Mouse (Mus musculus): Measurements from ENCODE around the gene Ssc4d. TPM values are rescaled to one million over a fixed set of nuclear protein-coding genes. Genes with fewer than 3 reads are reported as not detected.

Ssc4d gene
- polyA plus RNA-seq, 1 experiment from 2014 or later: 0.44 TPM

DNA sequence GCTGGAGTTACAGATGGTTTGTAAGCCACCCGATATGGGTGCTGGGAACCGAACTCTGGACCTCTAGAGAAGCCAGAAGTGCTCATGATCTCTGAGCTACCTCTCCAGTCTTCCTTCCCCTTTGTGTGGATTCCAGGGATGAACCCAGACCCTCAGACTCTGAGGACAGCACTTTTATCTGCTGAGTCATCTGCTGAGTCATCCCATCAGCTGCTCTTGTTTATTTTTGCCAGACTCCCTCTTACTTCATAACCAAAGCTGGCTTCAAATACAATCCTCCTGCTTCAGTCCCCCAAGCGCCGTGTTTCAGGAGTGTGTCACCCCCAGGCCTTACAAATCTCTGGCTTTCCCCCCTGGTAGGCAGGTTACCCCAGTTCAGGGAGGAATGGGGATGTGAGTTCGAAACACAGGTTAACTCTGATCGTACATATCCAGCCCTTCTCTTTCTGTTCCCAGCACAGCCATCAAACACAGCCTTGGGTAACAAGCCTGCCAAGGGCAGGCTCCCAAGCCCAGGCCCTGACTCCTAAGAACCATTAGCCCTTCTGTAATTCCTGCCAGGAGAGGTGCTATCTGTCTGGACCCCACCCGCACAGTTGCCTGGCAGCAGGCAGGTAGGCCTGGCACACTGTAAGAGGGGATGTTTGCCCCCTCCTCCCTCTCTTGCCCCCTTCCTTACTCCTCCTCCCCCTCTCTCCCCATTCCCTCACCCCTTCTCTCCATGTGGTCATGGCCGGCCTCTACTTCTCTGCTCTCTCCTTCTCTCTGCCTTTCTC, 1.8 kb upstream of the Ssc4d start:
- no peaks in the 10 kb centered on the region for H3K9me3 ChIP-seq (replicated peaks)
- no peak for ATAC-seq (replicated peaks; ENCODE audit: insufficient number of reproducible peaks, insufficient read depth, low FRiP score, low read depth)
- no peak overlapping the region for H3K4me2 ChIP-seq
- no peaks in the 10 kb centered on the region for H3K27me3 ChIP-seq
- 0 out of 2 replicates have a peak, but pooled peaks cover 2% of the 10 kb centered on the region for H3K4me1 ChIP-seq (replicated peaks)
- H3K36me3 ChIP-seq: no peaks in the 10 kb centered on the region
- H3K4me3 ChIP-seq: no peak overlapping the region
- WGBS: 89% methylated on average over 8 of the region's 8 CpGs
- no peak overlapping the region for H3K27ac ChIP-seq
- H3K9ac ChIP-seq: no peak overlapping the region

DNA sequence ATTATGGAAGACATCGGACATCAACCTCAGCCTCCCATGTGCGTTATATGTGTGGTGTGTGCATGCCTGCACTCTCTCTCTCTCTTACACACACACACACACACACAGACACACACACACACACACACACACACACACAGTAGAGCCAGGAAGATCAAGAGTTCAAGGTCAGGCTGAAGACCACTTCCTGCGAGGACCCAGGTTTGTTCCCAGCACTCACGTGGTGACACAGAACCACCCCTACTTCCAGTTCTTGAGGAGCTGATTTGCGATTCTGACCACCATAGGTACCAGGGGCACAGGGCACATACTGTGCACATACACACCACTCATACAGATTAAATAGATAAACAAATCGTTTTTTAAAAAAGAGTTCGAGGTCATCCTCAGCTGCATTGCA, 2.5 kb downstream of the Ssc4d start:
- no peak overlapping the region for H3K27ac ChIP-seq
- WGBS: 85% methylated on average over 7 of the region's 7 CpGs
- H3K4me2 ChIP-seq: no peak overlapping the region
- no peak overlapping the region for H3K4me3 ChIP-seq
- no peak overlapping the region for H3K9ac ChIP-seq
- no peaks in the 10 kb centered on the region for H3K36me3 ChIP-seq
- H3K27me3 ChIP-seq: no peaks in the 10 kb centered on the region
- no peak for ATAC-seq (replicated peaks; ENCODE audit: insufficient number of reproducible peaks, insufficient read depth, low FRiP score, low read depth)
- no peaks in the 10 kb centered on the region for H3K9me3 ChIP-seq (replicated peaks)
- 0 out of 2 replicates have a peak, but pooled peaks cover 2% of the 10 kb centered on the region for H3K4me1 ChIP-seq (replicated peaks)

DNA sequence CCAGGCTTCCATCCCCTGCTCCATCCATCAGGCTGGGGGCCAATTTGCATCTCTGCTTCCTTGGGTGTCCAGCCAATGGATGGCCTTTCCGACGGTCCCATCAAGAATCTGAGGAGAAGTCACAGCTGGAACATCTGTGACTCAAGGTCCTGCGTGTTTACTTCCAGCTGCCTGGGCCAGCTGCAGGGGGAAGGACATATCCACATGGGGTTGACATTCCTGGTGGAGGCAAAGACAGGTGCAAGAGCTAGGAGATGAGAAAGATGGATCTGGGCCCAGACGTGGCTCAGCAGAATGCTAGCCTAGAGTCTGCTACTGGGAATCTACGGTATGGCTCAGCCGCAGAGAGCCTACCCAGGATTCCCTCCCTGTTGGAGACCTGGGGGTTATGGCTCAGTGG, 4.1 kb downstream of the Ssc4d start:
- Histone ChIP-seq H3K27me3 (no peaks in the 10 kb centered on the region), H3K27ac (no peak overlapping the region), H3K4me3 (no peak overlapping the region), H3K9ac (no peak overlapping the region), H3K36me3 (no peaks in the 10 kb centered on the region), H3K9me3 (replicated peaks) (no peaks in the 10 kb centered on the region), H3K4me1 (replicated peaks) (peaks cover 9% of the 10 kb centered on the region), H3K4me2 (no peak overlapping the region)
- 72% methylated on average over 6 of the region's 6 CpGs for whole genome bisulfite sequencing
- no peak for ATAC-seq (replicated peaks; ENCODE audit: insufficient number of reproducible peaks, insufficient read depth, low FRiP score, low read depth)

DNA sequence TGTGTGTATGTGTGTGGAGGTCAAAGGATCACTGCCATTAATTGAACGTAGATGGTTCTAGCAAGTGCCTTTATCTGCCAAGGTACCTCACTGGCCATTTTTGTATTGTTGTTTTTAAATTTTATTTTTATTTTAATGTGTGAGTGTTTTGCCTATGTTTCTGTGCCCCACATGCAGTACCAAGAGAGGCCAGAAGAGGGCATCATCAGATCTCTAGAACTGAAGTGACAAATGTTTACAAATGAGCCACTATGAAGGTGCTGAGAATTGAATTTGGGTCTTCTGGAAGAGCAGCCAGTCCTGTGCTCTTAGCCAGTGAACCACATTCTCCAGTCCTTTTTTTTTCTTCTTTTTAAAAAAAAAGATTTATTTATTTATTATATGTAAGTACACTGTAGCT, 5.5 kb downstream of the Ssc4d start:
- 55% methylated on average over 1 of the region's 1 CpGs for whole genome bisulfite sequencing

DNA sequence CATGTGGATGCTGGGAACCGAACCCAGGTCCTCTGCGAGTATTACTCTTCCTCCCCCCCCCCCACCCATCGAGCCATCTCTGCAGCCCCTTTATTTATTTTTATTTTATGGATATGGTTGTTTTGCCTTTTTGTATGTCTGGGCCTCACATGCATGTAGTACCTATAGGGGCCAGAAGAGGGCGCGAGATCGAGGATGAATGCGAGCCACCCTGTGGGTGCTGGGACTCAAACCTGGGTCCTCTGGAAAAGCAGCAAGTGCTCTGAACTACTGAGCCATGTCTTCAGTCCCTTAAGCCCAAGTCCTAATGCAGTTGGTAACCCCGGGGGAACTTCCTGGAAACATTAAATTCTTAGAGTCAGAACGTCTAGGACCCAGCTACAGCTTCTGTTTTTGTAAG, 7.5 kb downstream of the Ssc4d start:
- ATAC-seq (replicated peaks; ENCODE audit: insufficient number of reproducible peaks, insufficient read depth, low FRiP score, low read depth): no peak
- Histone ChIP-seq H3K4me2 (no peak overlapping the region), H3K9me3 (replicated peaks) (no peaks in the 10 kb centered on the region), H3K4me3 (no peak overlapping the region), H3K4me1 (replicated peaks) (peaks cover 19% of the 10 kb centered on the region), H3K36me3 (no peaks in the 10 kb centered on the region), H3K9ac (no peak overlapping the region), H3K27me3 (no peaks in the 10 kb centered on the region), H3K27ac (no peak overlapping the region)
- 51% methylated on average over 9 of the region's 9 CpGs for WGBS

More for the DNA sequence above, 5.5 kb downstream of the Ssc4d start:
- H3K27ac ChIP-seq: no peak overlapping the region
- no peak overlapping the region for H3K4me2 ChIP-seq
- peaks cover 12% of the 10 kb centered on the region for H3K4me1 ChIP-seq (replicated peaks)
- no peak overlapping the region for H3K4me3 ChIP-seq
- ATAC-seq (replicated peaks; ENCODE audit: insufficient number of reproducible peaks, insufficient read depth, low FRiP score, low read depth): no peak
- no peaks in the 10 kb centered on the region for H3K36me3 ChIP-seq
- H3K9ac ChIP-seq: no peak overlapping the region
- no peaks in the 10 kb centered on the region for H3K27me3 ChIP-seq
- no peaks in the 10 kb centered on the region for H3K9me3 ChIP-seq (replicated peaks)

DNA sequence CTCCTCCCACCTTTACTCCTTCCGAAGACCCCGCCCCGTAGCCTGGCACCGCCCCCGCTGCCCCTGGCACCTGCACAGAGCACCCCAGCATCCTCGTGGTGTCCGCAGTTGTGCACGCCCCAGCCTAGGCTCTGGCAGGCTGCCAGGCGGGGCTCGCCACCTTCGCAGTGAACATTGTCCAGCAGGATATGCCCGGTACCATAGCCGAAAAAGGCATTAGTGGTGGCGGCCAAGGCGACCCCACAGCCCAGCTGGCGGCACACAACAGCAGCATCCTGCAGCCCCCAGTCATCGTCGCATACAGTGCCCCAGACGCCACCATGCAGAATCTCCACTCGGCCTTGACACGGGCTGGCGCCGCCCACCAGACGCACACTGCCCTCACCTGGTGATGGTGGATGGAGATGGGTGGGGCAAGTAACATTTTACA, 8.8 kb downstream of the Ssc4d start:
- peak overlapping the region; percentile 61 for H3K4me2 ChIP-seq
- H3K4me1 ChIP-seq (replicated peaks): peaks cover 24% of the 10 kb centered on the region
- H3K9me3 ChIP-seq (replicated peaks): no peaks in the 10 kb centered on the region
- H3K36me3 ChIP-seq: no peaks in the 10 kb centered on the region
- no peaks in the 10 kb centered on the region for H3K27me3 ChIP-seq
- WGBS: 8% methylated on average over 24 of the region's 24 CpGs
- H3K4me3 ChIP-seq: peak overlapping the region; percentile 24
- ATAC-seq (replicated peaks; ENCODE audit: insufficient number of reproducible peaks, insufficient read depth, low FRiP score, low read depth): no peak
- peak overlapping the region; percentile 29; the same call in 1 of the 2 replicates for H3K9ac ChIP-seq
- H3K27ac ChIP-seq: no peak overlapping the region

DNA sequence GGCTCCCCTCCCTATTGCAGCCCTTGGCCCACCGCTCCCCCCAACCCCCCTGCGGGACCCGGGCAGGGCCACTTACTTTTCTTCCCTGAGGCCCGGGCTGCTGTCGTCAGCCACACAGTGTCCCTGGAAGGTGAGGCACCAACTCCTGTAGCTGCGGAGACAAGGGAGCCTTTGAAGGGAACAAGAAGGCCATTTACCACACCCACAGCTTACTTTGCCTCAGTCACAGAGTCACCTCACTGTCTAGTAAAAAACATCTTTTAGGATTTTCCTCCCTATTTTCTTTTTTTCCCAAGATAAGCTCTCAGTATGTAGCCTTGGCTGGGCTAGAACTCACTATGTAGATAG, 11.1 kb downstream of the Ssc4d start:
- Histone ChIP-seq H3K27me3 (no peaks in the 10 kb centered on the region), H3K4me2 (peak overlapping the region; percentile 98), H3K4me1 (replicated peaks) (peaks cover 27% of the 10 kb centered on the region), H3K9me3 (replicated peaks) (no peaks in the 10 kb centered on the region), H3K27ac (peak overlapping the region; percentile 95), H3K9ac (peak overlapping the region; percentile 90), H3K36me3 (no peaks in the 10 kb centered on the region), H3K4me3 (peak overlapping the region; percentile 72)
- 10% methylated on average over 6 of the region's 6 CpGs for WGBS
- ATAC-seq (replicated peaks; ENCODE audit: insufficient number of reproducible peaks, insufficient read depth, low FRiP score, low read depth): no peak

DNA sequence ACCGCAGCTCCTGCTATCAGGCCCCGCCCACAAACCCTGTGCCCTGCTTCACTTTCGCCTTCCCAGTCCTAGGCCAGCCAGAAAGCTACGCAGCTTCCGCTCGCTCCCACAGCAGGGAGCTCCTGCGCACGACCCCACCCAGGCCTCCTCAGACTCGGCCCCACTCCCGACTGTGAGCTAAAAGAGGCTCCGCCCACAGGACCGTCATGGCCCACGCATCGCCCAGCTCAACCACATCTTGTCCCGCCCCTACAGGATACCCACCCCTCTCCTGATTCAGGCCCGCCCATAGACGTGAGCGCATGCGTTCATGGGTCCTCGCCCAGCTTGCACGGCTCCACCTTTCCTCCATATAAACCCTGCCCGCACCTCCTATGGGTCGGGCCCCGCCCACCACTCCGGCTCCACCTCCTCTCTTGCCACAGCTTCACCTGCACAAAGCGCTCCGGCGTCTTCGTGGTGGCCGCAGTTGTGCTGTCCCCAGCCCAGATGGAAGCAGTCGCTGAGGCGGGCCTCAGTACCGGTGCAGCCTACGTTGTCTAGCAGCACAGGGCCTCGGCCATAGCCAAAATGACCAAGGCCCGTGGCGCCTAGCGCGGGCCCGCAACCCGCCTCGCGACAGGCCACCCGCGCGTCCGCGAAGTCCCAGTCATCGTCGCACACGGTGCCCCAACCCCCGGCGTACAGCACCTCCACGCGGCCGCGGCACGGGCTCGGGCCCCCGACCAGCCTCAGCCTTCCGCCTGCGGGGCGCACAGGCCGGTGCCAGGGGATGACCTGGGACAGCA, 11.6 kb downstream of the Ssc4d start:
- peak overlapping the region; percentile 90 for H3K9ac ChIP-seq
- WGBS: under 1% methylated on average over 63 of the region's 64 CpGs
- peak; percentile 93 for ATAC-seq (replicated peaks; ENCODE audit: insufficient number of reproducible peaks, insufficient read depth, low FRiP score, low read depth)
- H3K4me3 ChIP-seq: peak overlapping the region; percentile 72
- no peaks in the 10 kb centered on the region for H3K9me3 ChIP-seq (replicated peaks)
- H3K27me3 ChIP-seq: no peaks in the 10 kb centered on the region
- peak overlapping the region; percentile 98 for H3K4me2 ChIP-seq
- peaks cover 30% of the 10 kb centered on the region for H3K4me1 ChIP-seq (replicated peaks)
- peak overlapping the region; percentile 95 for H3K27ac ChIP-seq
- no peaks in the 10 kb centered on the region for H3K36me3 ChIP-seq

DNA sequence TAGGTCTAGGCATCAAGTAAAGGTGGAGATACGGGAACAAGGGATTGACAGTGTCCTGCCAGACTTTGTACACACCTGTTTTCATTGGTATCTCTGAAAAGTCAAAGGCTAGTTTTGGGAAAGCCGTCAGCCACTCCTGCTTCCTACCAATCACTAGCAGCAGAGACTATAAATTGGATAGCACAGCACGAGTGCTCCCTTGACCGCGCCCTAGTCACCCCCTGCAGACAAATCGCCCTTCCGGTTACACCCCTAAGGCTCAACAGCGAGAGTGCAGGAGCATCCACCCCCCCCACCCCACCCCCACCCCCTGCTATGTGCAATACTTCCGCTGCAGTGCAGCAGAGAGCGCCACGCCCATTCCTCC, 12.2 kb downstream of the Ssc4d start:
- Histone ChIP-seq H3K27me3 (no peaks in the 10 kb centered on the region), H3K4me1 (replicated peaks) (peaks cover 31% of the 10 kb centered on the region), H3K27ac (peak overlapping the region; percentile 95), H3K4me3 (peak overlapping the region; percentile 72), H3K4me2 (peak overlapping the region; percentile 98), H3K36me3 (no peaks in the 10 kb centered on the region), H3K9me3 (replicated peaks) (no peaks in the 10 kb centered on the region), H3K9ac (peak overlapping the region; percentile 25; the same call in 1 of the 2 replicates)
- no peak for ATAC-seq (replicated peaks; ENCODE audit: insufficient number of reproducible peaks, insufficient read depth, low FRiP score, low read depth)
- WGBS: under 1% methylated on average over 11 of the region's 11 CpGs

DNA sequence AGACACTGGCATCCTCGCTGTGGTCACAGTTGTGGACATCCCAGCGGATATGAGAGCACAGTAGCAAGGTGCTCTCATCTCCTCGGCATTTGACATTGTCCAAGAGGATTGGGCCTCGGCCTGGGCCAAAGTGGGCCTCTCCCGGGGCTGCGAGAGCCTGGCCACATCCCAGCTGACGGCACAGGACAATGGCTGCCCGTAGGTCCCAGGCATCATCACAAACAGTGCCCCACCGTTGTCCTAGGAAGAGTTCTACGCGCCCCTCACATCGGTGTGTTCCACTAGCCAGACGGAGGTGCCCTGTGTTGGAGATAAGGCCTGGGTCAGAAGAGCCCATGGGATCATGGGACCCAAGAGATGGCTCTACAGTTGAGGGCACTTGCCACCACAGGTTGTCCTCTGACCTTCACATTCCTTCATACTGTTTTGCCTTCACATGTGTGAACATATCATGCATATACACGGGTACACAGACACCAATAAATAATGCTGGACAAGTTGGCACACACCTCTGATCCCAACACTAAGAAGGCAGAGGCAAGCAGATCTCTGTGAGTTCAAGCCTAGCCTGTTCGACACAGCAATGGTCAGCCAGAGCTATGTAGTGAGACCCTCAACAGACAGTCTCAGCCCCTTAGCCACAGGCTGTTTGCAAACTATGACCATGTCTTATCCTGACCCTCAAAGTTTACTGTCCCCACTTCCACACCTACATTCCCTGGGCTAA, 13.3 kb downstream of the Ssc4d start:
- H3K4me1 ChIP-seq (replicated peaks): peaks cover 34% of the 10 kb centered on the region
- 93% methylated on average over 15 of the region's 15 CpGs for WGBS
- no peaks in the 10 kb centered on the region for H3K27me3 ChIP-seq
- no peak for ATAC-seq (replicated peaks; ENCODE audit: insufficient number of reproducible peaks, insufficient read depth, low FRiP score, low read depth)
- peak overlapping the region; percentile 95 for H3K27ac ChIP-seq
- H3K36me3 ChIP-seq: no peaks in the 10 kb centered on the region
- H3K4me2 ChIP-seq: peak overlapping the region; percentile 98; the same call in 1 of the 2 replicates
- no peak overlapping the region for H3K9ac ChIP-seq
- no peak overlapping the region for H3K4me3 ChIP-seq
- no peaks in the 10 kb centered on the region for H3K9me3 ChIP-seq (replicated peaks)

DNA sequence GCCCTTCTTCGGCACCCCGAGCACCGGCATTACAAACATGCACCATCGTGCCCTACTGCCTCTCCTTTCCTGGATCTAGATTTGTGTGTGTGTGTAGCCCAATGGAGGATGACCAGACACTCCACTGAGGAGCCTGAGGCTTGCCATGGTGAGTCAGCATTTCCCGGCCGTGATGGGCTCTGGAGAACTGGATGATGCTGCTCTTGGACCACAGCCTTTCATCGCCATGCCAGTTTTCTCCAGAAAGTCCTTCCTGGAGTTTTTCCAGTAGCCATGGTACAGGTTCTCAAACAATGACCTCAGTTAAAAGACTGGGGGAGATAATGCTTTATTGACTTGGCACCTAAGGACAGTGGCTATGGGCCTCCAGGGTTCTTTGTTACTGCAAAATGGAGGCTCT, 14.4 kb downstream of the Ssc4d start:
- no peak overlapping the region for H3K27ac ChIP-seq
- no peaks in the 10 kb centered on the region for H3K9me3 ChIP-seq (replicated peaks)
- H3K4me3 ChIP-seq: no peak overlapping the region
- no peaks in the 10 kb centered on the region for H3K27me3 ChIP-seq
- no peak overlapping the region for H3K9ac ChIP-seq
- H3K4me2 ChIP-seq: no peak overlapping the region
- ATAC-seq (replicated peaks; ENCODE audit: insufficient number of reproducible peaks, insufficient read depth, low FRiP score, low read depth): no peak
- 86% methylated on average over 7 of the region's 7 CpGs for WGBS
- peaks cover 23% of the 10 kb centered on the region for H3K4me1 ChIP-seq (replicated peaks)
- H3K36me3 ChIP-seq: no peaks in the 10 kb centered on the region
